Mouse (Mus musculus) heart, embryonic 14.5 days (tissue): ENCODE results near the gene Gm45021. TPM values are rescaled to one million over a fixed set of nuclear protein-coding genes. Genes with fewer than 3 reads are reported as not detected.
A peak's percentile ranks its signal among the peaks of the same experiment; 100 is the strongest.

Experiments
- ATAC-seq: fragments of 200-750 bp; cut with Nextera tagmentation; 2 replicates; pipeline ENCODE4 v1.8.0; 2017; ENCODE audit warnings: low read depth, moderate TSS enrichment; ENCODE audit not compliant: insufficient number of reproducible peaks, insufficient read depth, low FRiP score
- H3K27ac ChIP-seq, 2 experiments: fragments of 200-500 bp in 1 of 2; fragments of 300-500 bp in 1 of 2; sonication (generic) in 1 of 2; replicated peaks in 1 of 2; 2 replicates each; pipeline ENCODE4 v1.5.1; 2012 to 2014; ENCODE audit warnings: low read depth in 2 of 2, low read length in 2 of 2, control low read depth in 1 of 2, mild to moderate bottlenecking in 1 of 2, mixed read lengths in 1 of 2; ENCODE audit not compliant: control insufficient read depth in 1 of 2, insufficient read depth in 1 of 2
- H3K27me3 ChIP-seq: fragments of 300-500 bp; sonication (generic); 2 replicates; pipeline ENCODE4 v1.6.1; 2014; ENCODE audit warnings: mild to moderate bottlenecking, low read length, control low read depth; ENCODE audit not compliant: control insufficient read depth, insufficient read depth
- H3K36me3 ChIP-seq: fragments of 300-500 bp; sonication (generic); 2 replicates; pipeline ENCODE4 v1.6.1; 2014; ENCODE audit warnings: mild to moderate bottlenecking, control low read depth, low read length, mixed read lengths; ENCODE audit not compliant: control insufficient read depth, insufficient read depth
- H3K4me1 ChIP-seq, 2 experiments: fragments of 200-500 bp in 1 of 2; fragments of 300-500 bp in 1 of 2; sonication (generic) in 1 of 2; 2 replicates each; pipeline ENCODE4 v1.6.1; 2012 to 2014; ENCODE audit warnings: low read length in 2 of 2, control low read depth in 1 of 2, mixed read lengths in 1 of 2; ENCODE audit not compliant: control insufficient read depth in 2 of 2, insufficient read depth in 2 of 2
- H3K4me2 ChIP-seq: fragments of 300-500 bp; sonication (generic); 2 replicates; pipeline ENCODE4 v1.6.1; 2014; ENCODE audit warnings: mild to moderate bottlenecking, low read length
- H3K4me3 ChIP-seq, 2 experiments: fragments of 200-500 bp in 1 of 2; fragments of 300-500 bp in 1 of 2; sonication (generic) in 1 of 2; 2 replicates each; pipeline ENCODE4 v1.5.1; 2012 to 2014; ENCODE audit warnings: low read length in 2 of 2, mild to moderate bottlenecking in 2 of 2, control low read depth in 1 of 2, low read depth in 1 of 2, moderate library complexity in 1 of 2; ENCODE audit not compliant: control insufficient read depth in 1 of 2, insufficient read depth in 1 of 2
- H3K9ac ChIP-seq: fragments of 300-500 bp; sonication (generic); 2 replicates; pipeline ENCODE4 v1.6.1; 2014; ENCODE audit warnings: mild to moderate bottlenecking, low read length
- H3K9me3 ChIP-seq: fragments of 300-500 bp; sonication (generic); 2 replicates; pipeline ENCODE4 v1.6.1; 2016; ENCODE audit warnings: low read length, control low read depth; ENCODE audit not compliant: control insufficient read depth
- WGBS: fragments of 180-500 bp; shearing (Covaris S2); extraction: QIAGEN DNeasy Blood & Tissue Kit; methylation state at CpG from one replicate; pipeline ENCODE4 v1.1.7; 2014; 5-methylcytosine and 5-hydroxymethylcytosine counted together
- polyA plus RNA-seq: library from polyadenylated mRNA; unstranded; fragments of >200 nt; fragmentation: Nextera tagmentation; extraction: Ambion mirVana; gene quantifications from 2 replicates; pipeline ENCODE4 v1.2.1, GENCODE M21; 2014

Gene Gm45021
- polyA plus RNA-seq, 1 experiment from 2014 or later = 1.3 TPM

DNA sequence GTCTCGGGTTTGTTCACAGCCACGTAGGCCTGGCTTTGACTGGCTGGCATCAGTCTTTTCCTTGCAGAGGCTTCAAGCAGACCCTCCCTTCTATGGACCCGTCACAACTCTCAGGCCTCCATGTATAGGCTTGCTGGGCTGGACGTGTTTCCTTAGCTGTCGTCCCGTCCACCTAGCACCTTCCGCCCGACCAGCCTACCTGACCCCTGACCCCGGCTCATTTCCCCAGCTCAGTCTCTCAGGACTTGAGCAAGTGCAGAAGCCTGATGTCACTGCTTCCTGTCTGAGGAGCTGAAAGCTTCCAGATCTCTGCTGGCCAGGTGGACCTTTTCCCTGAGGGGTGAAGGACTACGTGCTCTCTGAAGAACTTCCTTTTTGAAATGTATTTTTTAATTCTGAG lies 16.1 kb upstream of the Gm45021 start:
- Histone ChIP-seq H3K9me3 (no peaks in the 10 kb centered on the region), H3K27me3 (no peaks in the 10 kb centered on the region), H3K36me3 (no peaks in the 10 kb centered on the region), H3K4me3 (no peak overlapping the region), H3K27ac (peak overlapping the region; percentile 70 to 74), H3K4me1 (peaks cover 30 to 33% of the 10 kb centered on the region in 2 experiments), H3K9ac (peak overlapping the region; percentile 38; the same call in 1 of the 2 replicates), H3K4me2 (no peak overlapping the region)
- WGBS = 31% methylated on average over 10 of the region's 10 CpGs
- peak; percentile 31; the same call in 1 of the 2 replicates for ATAC-seq

DNA sequence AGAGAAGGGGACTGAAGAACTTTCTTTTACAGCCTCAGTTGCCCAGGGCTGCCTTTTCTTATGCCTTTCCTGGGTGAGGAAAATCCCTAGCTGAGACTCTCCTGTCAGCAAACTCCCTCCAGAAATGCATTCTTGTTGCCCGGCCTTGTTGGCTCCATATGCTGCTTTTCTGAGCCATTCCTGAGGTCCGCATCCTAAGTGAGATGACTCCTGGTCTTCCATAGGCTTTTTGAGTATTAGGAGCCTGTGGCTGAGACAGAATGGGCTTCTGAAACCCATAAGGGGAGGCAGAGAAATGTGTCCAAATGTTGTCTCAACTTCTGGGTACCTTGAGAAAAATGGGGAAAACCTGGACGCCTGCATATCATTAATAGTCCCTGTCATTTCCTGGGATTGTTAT lies 15.4 kb upstream of the Gm45021 start:
- peak overlapping the region; percentile 41 to 58; a peak in 3 of 4 replicates for H3K27ac ChIP-seq
- no peak overlapping the region for H3K4me3 ChIP-seq
- H3K36me3 ChIP-seq = no peaks in the 10 kb centered on the region
- no peak overlapping the region for H3K9ac ChIP-seq
- H3K4me2 ChIP-seq = no peak overlapping the region
- H3K27me3 ChIP-seq = no peaks in the 10 kb centered on the region
- H3K9me3 ChIP-seq = no peaks in the 10 kb centered on the region
- 48% methylated on average over 3 of the region's 3 CpGs for WGBS
- ATAC-seq = no peak
- peaks cover 27 to 28% of the 10 kb centered on the region in 2 experiments for H3K4me1 ChIP-seq

DNA sequence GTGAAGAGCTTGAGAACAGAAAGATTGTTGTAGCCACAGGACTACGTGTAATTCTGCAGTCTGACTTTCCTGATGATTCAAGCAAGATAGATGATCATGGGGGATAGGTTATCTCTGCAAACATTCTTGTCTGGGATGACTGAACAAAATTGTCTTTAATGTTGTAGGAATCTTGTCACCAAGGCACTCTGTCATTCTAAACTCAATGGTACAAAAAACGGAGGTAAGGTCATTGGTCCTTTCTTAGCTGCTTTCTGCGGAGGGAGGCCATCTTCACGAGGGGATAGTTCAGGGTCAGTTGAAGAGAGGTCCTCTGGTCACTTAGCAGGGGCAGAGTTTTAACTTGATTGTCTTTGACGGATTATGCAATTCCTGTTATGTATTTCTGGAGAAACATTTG lies 10.7 kb upstream of the Gm45021 start:
- ATAC-seq = no peak
- H3K36me3 ChIP-seq = no peaks in the 10 kb centered on the region
- no peaks in the 10 kb centered on the region for H3K9me3 ChIP-seq
- 48% methylated on average over 5 of the region's 5 CpGs for WGBS
- H3K4me1 ChIP-seq = peaks cover 20 to 30% of the 10 kb centered on the region in 2 experiments
- H3K4me3 ChIP-seq = no peak overlapping the region
- H3K27me3 ChIP-seq = no peaks in the 10 kb centered on the region
- no peak overlapping the region for H3K9ac ChIP-seq
- peak overlapping the region; percentile 48; the same call in 1 of the 2 replicates for H3K4me2 ChIP-seq
- peak overlapping the region; percentile 15 to 75; a peak in 2 of 4 replicates for H3K27ac ChIP-seq

DNA sequence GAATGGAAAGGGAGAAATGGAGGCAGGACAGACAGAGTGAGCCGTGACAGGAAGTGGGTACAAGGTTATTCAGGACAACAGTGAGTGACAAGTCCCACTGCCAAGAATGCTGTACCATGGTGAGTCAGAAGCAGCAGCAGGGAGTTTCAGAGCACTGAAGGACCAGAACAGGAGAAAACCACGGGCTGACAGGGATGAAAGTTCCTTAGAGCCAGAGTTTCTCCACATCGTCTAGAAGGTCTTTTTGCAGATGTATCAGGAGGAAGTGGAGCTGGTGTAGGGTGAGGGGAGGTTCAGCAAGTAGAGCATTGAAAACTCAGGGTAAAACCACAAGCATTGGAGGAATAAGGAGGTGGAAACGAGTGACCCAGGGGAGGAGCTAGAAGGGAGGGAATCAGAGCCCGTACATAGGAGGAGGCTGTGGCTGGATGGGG lies 10.2 kb upstream of the Gm45021 start:
- WGBS = 7% methylated on average over 5 of the region's 5 CpGs
- Histone ChIP-seq H3K9me3 (no peaks in the 10 kb centered on the region), H3K4me2 (peak overlapping the region; percentile 48), H3K9ac (peak overlapping the region; percentile 52), H3K4me3 (no peak overlapping the region), H3K27ac (peak overlapping the region; percentile 75), H3K27me3 (no peaks in the 10 kb centered on the region), H3K36me3 (no peaks in the 10 kb centered on the region), H3K4me1 (peaks cover 16 to 30% of the 10 kb centered on the region in 2 experiments)
- peak; percentile 57; the same call in 1 of the 2 replicates for ATAC-seq

DNA sequence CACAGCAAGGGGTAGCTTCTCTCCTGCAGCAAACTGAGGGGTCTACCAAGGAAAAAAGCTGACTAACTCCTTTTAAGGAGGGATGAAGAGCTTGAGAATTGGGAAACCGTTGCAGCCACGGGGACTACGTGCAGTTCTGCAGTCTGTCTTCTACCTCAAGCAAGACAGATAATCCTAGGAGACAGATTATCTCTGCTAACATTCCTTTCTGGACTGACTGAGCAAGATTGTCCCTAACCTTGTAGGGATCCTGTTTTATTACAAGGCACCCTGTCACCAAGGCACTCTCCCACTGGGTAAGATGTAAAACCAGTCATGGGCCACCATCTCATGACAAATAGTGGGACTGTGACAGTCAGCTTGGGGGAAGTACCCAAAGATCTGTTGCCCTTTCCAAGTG lies 8.2 kb upstream of the Gm45021 start:
- H3K27ac ChIP-seq = peak overlapping the region; percentile 7 to 42
- peaks cover 16 to 30% of the 10 kb centered on the region in 2 experiments for H3K4me1 ChIP-seq
- H3K9ac ChIP-seq = no peak overlapping the region
- no peaks in the 10 kb centered on the region for H3K27me3 ChIP-seq
- no peak overlapping the region for H3K4me2 ChIP-seq
- H3K36me3 ChIP-seq = no peaks in the 10 kb centered on the region
- WGBS = 8% methylated on average over 3 of the region's 3 CpGs
- H3K9me3 ChIP-seq = no peaks in the 10 kb centered on the region
- ATAC-seq = no peak
- no peak overlapping the region for H3K4me3 ChIP-seq

DNA sequence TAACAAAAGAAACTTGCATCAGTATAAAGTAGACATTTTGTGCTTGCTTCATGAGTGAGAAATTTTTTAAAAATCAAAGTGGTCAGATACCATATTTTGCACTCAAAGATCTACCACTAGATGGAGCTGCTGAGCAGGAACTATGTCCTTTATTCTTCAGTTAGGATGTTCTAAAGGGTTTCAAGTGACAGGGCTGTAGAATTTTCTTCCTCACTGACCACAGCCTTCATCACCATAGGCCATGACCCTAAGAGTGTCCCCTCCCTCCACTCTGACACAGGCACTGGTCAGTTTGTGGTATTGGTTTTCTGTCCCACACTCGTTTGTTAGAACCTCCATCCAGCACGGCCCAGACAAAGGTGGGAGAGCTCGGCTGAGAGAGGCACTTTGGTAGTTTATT lies 7.4 kb upstream of the Gm45021 start:
- Histone ChIP-seq H3K27ac (no peak overlapping the region), H3K36me3 (no peaks in the 10 kb centered on the region), H3K4me1 (peaks cover 16 to 30% of the 10 kb centered on the region in 2 experiments), H3K27me3 (no peaks in the 10 kb centered on the region), H3K9me3 (no peaks in the 10 kb centered on the region), H3K4me2 (no peak overlapping the region), H3K9ac (no peak overlapping the region), H3K4me3 (no peak overlapping the region)
- WGBS = 56% methylated on average over 3 of the region's 3 CpGs
- no peak for ATAC-seq

DNA sequence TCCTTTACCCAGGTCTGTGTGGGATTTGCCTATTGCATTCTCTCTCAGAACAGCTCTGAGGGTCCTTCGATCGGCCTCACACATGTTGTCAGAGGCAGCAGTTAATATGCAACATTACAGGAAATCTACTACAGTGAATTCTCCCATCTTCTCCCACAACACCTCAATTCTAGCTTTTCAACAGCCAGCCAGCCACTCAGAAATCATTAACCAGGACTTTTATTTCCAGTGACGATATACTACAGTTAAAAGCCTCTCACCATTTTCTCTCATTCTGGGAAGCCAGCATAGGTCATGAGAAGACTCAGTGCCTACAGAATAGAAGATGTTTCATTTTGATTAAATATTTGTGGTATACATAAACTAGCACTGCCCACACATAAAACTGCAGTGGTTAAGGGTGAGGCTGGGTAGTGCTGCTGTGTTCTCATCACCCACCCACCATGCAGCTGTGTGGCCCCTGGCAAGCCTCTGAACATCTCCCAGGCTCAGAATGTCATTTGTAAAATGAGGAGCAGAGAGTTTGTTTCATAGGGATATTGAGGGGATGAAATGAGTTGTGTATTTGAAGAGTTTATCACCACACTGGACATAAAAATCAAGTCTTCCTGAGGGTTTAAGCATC lies 1.9 kb downstream of the Gm45021 start:
- no peak overlapping the region for H3K4me2 ChIP-seq
- H3K9me3 ChIP-seq = peaks cover 3% of the 10 kb centered on the region
- H3K27ac ChIP-seq = no peak overlapping the region
- ATAC-seq = no peak
- no peak overlapping the region for H3K9ac ChIP-seq
- WGBS = 91% methylated on average over 3 of the region's 3 CpGs
- peaks cover 23 to 30% of the 10 kb centered on the region in 2 experiments for H3K4me1 ChIP-seq
- H3K36me3 ChIP-seq = peaks cover 11% of the 10 kb centered on the region
- no peak overlapping the region for H3K4me3 ChIP-seq
- no peaks in the 10 kb centered on the region for H3K27me3 ChIP-seq

DNA sequence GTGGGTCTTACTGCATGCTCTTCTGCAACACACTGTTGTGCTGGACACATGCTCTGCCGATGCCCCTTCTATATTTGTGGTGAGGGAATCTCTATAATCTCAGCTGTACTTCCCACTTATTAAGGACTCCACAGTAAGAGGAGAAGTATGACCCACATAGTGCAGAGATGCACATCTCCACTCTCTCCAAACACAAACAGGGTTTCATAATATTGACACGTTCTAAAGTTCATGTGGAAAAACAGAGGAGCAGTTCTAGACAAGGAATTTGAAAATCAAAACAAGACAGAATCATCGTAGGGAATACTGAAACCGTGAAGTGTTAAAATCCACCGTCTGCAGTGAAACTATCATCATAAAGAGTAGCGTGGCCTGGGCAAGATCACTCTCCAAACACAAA lies 2.5 kb downstream of the Gm45021 start:
- H3K4me3 ChIP-seq = no peak overlapping the region
- H3K27ac ChIP-seq = no peak overlapping the region
- H3K9me3 ChIP-seq = peaks cover 8% of the 10 kb centered on the region
- ATAC-seq = no peak
- H3K9ac ChIP-seq = no peak overlapping the region
- 89% methylated on average over 6 of the region's 6 CpGs for WGBS
- H3K27me3 ChIP-seq = no peaks in the 10 kb centered on the region
- peaks cover 23 to 30% of the 10 kb centered on the region in 2 experiments for H3K4me1 ChIP-seq
- H3K4me2 ChIP-seq = no peak overlapping the region
- peaks cover 16% of the 10 kb centered on the region for H3K36me3 ChIP-seq
